Mouse (Mus musculus) liver, embryonic 14.5 days (tissue): ENCODE data around the gene Nptx1.

Source experiments
- CTCF ChIP-seq: IDR thresholded peaks from 2 replicates; pipeline ENCODE4 v1.5.1; 2016; ENCODE audit warnings: antibody characterized with exemption, low read depth, control low read depth
- EP300 ChIP-seq: IDR thresholded peaks from 2 replicates; pipeline ENCODE4 v1.6.1; 2016; ENCODE audit warnings: antibody characterized with exemption, low read depth

DNA sequence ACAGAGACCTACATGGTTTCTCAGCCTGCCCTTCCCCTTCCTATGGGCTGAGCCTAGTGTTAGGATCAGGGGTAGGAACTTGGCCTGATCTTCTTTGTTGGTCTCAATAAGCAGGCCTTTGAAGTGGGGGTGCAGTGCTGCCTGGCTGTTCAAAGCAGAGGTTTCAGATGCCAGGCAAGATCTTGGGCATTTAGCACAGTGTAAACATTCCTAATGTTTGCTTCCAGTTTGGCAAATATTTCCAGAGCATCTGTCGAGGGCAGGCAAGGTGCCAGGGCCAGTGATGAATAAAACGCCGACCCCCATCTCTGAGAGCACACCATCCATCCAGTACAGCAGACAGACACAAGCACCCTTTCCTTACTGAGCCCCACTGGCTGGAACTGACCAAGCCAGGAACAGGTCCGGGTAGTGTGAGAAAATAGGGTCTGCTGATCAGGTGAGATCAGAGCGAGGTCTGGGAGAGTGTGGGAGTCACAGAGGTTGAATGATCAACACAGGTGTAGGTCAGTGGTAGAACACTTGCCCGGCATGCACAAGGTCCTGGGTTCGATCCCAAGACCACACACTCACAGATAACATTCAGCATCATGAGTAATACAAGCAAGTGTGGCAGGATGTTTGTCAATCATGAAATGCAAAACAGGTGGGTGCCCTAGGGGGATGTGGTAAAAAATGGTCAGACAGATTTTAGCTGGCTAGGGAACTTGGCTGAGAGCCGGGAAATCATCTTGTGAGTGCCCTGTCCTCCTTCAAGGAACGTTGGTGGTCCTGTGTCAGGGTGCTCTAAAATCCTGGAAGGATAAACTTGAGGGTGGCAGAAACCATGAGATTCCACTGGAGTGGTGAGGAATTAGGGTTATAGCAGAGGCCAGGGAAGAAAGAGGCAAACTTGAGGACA, 5.6 kb upstream of the Nptx1 start:
- TF ChIP-seq EP300: no peak
- no peak for TF ChIP-seq CTCF
